Mouse (Mus musculus) heart, postnatal 0 days (tissue): ENCODE results near the gene Rbm20.

ENCODE experiments used
- CTCF ChIP-seq: IDR thresholded peaks from 2 replicates; pipeline ENCODE4 v1.5.1; 2016; ENCODE audit warnings: antibody characterized with exemption, control low read depth, low read depth
- EP300 ChIP-seq: IDR thresholded peaks from 2 replicates; pipeline ENCODE4 v1.6.1; 2016; ENCODE audit warnings: antibody characterized with exemption, low read depth

DNA sequence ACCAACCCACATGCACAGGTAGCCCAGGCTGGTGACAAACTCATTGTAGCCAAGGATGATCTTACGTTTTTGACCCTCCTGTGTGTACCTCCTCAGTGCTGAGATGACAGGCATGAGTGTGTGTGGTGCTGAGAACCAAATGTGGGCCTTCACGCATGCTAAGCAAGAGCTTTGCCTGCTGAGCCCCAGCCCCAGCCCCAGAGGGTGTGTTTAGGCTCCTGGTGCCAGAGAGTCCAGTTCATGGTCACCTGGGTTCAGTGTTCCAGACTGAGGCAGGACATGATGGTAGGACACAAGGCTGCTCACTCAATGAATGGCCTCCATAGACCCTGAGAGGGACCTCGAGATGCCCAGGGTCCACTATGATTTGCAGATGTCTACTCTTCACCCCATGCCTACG is 11.7 kb upstream of the Rbm20 start:
- TF ChIP-seq CTCF (no peak), EP300 (no peak)
